Mouse (Mus musculus) c-Kit-positive CD71-negative TER-119-negative erythroid progenitor cells, embryonic 14.5 days (primary cell): ENCODE measurements around the gene Skida1.

Experiments used
- DNase-seq: peaks from one replicate; pipeline ENCODE4 v3.0.0-alpha.2; 2013; ENCODE audit warnings: low read depth

The Skida1 gene

DNA sequence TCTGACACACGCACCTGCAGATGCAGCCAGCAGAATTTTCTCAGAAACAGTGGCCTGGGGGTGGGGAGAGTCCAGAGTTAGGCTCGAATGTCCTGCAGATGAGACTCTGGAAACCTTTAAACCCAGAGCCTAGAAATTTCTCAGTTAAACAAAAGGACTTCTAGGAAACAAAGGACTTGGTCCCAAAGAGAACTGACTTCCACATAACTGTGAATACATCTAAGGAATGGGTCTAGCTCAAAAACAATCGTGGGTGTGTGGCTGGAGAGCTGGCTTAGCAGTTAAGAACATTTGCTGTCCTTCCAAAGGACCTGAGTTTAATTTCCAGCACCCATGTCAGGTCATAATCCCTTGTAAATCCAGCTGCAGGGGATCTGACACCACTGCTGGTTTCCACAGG, 33.3 kb downstream of the Skida1 start:
- no peak for DNase-seq

DNA sequence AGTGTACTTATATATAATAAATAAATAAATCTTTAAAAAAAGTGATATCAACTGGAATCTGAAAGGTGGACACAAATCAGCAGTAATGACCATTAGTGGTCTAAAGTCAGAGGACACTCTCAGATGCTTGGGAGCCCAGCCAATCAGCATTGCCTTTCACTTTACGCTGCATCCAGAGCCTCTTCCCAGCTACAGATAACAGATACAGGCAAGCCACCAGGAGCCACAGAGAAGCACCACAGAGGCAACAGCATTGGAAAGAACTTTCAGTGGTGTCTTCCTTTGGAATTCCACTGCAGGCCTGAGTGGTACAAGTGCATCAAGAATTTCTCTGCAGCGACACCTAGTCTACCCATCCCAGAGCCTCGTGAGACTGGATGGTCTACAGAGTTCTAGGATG, 36.0 kb downstream of the Skida1 start:
- DNase-seq: no peak

DNA sequence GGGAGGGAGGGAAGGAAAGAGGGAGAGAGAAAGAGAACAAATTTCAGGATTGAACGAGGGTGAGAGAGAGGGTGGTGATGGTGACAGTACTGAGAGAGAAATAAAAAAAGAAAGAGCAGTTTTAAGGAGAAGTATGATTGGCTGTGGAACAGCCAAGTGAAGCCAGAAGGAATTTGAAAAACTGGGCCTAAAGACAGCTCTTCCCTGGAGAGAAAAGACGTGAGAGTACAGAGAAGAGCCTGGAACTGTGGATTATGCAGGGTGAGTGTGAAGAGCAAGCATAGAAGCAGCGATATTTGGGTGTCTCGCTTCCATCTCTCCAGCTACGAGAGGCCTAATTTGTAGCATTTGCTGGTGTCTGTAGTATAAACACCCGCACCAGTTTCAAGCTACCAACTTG, 37.6 kb downstream of the Skida1 start:
- DNase-seq: no peak

DNA sequence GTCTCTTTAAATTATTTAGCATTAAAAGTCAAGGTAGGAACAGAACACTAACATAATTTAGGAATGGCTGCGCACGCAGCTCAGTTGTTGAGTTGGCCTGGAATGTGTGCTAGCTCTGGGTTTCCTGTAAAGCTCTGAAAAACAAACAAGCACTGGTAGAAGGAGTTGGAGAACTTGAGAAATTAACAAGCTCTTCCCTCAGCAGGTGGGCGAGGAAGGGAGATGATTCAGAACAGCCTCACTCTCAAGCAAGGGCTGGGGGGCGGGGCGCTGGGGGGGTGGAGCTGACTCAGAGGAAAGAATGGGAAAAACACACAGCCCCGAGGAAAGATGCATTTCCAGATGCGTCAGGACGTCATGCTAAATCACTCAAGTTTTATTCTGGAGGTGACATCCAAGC, 43.7 kb downstream of the Skida1 start:
- no peak for DNase-seq

DNA sequence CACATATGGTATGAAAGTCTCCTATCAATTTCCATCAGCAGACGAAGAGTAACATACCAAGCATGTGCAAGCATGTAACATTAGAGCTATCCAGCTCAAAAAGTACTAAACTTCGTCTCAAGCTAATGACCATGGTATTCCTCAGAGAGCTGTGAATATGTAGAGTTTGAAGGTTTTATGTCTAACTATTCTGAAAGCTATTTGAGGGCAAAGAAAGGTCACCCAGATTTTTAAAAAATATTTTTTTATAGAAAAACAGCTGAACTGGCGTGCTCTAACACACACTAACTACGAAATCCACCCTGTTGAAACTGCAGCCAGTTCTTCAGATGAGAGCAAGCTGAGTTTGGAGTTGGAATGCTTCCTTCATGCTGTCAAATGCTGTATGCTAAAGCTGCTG, 44.6 kb downstream of the Skida1 start:
- no peak for DNase-seq

- DNase-seq: no peak
These were observed 46.5 kb downstream of the Skida1 start for GRCm38 (mm10) chr2:18002306-18002705.

- no peak for DNase-seq
These were observed 52.0 kb downstream of the Skida1 start, which contains the start of gene H2al2a for GRCm38 (mm10) chr2:17996858-17997257. TSS of gene H2al2a (minus strand) at chr2:17996958.
